Mouse (Mus musculus): ENCODE results near the gene Raver1. TPM values are rescaled to one million over a fixed set of nuclear protein-coding genes. Genes with fewer than 3 reads are reported as not detected.

The Raver1 gene
- polyA plus RNA-seq, 1 experiment: 39.2 TPM

- DNase-seq (ENCODE audit: low read depth): no peak
Measured at GRCm38 (mm10) chr9:21041308-21041707, 50.5 kb downstream of the Raver1 start.

DNA sequence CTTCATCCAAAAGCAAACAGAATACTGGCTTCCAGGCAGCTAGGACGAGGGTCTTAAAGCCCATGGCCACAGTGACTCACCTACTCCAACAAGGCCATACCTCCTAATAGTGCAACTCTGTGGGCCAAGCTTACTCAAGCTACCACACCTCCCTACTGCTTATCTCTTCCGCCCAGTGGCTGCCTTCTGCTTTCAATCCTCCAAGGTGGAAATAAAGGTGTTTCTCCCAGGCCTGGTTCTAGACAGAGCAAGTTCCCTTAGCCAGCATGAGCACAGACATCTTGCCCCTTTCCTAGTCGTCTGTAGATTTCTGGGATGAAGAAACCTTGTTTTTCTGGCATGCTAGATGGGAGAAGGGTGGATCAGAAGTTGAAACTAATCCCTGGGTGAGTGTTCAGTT is 52.0 kb downstream of the Raver1 start:
- no peak for DNase-seq (ENCODE audit: low read depth)

GRCm38 (mm10) chr9:21037481-21037891 is 54.3 kb downstream of the Raver1 start:
- no peak for DNase-seq (ENCODE audit: low read depth)

DNA sequence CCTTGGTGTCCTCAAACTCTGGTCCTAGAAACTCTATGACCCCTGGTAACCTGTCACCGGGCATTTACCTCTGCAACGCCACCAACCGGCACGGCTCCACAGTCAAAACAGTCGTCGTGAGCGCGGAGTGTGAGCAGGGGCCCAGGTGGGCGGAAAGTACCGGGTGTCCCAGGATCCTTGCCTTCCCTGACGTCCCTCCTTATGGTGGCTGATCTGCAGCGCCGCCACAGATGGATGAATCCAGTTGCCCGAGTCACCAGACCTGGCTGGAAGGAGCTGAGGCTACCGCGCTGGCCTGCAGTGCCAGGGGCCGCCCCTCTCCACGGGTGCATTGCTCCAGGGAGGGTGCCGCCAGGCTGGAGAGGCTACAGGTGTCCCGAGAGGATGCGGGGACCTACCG is 55.1 kb downstream of the Raver1 start:
- DNase-seq (ENCODE audit: low read depth): no peak

- no peak for DNase-seq (ENCODE audit: low read depth)
Measured at GRCm38 (mm10) chr9:21036161-21036560, 55.6 kb downstream of the Raver1 start.

GRCm38 (mm10) chr9:21035586-21035985 is 56.2 kb downstream of the Raver1 start:
- DNase-seq (ENCODE audit: low read depth): no peak

- DNase-seq (ENCODE audit: low read depth): no peak
Measured at GRCm38 (mm10) chr9:21034481-21035085, 57.2 kb downstream of the Raver1 start.

DNA sequence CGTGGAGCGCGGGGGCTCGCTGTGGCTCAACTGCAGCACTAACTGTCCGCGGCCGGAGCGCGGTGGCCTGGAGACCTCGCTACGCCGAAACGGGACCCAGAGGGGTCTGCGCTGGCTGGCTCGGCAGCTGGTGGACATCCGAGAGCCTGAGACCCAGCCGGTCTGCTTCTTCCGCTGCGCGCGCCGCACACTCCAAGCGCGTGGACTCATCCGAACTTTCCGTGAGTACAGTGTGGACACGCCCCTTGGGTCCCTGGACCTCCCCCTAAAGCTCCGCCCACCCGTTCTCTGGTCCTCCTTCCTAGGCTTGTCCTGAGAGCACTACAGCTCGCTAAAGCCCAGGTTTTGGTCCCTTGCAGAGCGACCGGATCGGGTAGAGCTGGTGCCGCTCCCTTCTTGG is 58.7 kb downstream of the Raver1 start:
- no peak for DNase-seq (ENCODE audit: low read depth)

DNA sequence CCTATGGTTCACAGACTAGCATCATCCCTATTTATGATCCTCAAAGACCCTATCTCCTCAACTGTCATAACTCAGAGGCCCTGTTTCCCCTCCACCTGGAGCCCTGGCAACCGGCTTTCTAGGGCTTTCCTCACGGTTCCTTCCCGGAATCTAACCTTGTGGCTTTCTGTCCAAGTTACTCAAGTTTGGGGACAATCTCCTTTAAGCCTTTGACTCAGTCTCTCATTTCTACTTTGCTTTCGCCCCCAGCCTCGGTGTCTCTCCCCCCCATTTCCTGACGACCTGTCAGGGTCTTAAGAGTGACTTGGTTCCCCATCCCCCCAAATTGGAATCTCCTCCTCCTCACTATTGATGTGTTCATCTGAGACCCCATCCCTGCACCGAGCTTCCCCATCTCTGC is 59.3 kb downstream of the Raver1 start:
- no peak for DNase-seq (ENCODE audit: low read depth)

DNA sequence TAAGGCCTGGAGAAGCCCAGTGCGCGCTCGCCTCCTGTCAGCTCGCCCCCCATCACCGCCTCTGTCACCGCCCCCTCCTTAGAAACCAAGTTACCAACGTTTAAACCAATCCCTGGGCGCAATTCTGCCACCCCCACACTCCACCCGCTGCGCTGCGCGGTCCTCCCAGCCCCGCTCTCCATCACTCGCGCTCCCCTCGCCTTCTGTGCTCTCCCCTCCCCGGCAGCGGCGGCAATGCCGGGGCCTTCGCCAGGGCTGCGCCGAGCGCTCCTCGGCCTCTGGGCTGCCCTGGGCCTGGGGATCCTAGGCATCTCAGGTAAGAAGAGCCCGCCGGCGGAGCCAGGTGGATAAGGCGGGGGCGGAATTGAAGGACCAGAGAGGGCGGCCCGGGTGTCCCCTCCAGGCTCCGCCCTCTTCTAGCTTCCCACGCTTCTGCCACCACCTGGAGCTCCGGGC is 59.9 kb downstream of the Raver1 start, which contains the start of gene Icam5:
Gene Icam5, plus strand, starts transcription at position 178 of the 456 bp plus-strand sequence.
- DNase-seq (ENCODE audit: low read depth): no peak

DNA sequence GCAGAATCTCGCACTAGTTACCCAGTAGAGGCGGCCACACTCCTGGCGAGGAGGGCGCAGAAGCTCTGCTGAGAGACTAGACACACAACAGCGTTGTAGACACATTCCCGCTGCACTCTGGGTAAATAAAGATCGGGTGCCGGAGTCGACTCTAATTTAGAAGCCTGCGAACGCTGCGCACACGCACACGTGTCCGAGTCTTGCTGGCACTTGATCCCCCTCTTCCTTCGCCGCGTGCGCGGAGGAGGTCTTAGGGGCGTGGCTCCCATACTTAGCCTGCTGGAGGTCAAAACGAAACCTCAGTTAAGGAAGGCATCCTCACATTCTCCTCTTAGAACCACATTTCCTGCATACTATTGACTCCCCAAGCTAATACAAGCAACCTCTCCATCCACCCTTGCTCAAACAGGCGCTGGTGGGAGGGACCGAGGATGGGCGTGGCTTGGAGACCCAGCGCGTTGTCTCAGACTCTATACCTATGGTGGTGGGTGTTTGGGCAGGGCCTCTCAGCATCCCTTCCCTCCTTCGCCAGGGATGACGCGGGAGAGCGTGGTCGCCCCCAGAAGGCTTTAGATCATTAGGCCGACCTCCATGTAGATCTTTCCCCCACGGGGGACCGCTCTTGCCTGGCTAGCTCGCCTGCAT is 60.4 kb downstream of the Raver1 start:
- no peak for DNase-seq (ENCODE audit: low read depth)

- DNase-seq (ENCODE audit: low read depth): peak; percentile 66
Measured at GRCm38 (mm10) chr9:21030781-21031250, 61.0 kb downstream of the Raver1 start.

DNA sequence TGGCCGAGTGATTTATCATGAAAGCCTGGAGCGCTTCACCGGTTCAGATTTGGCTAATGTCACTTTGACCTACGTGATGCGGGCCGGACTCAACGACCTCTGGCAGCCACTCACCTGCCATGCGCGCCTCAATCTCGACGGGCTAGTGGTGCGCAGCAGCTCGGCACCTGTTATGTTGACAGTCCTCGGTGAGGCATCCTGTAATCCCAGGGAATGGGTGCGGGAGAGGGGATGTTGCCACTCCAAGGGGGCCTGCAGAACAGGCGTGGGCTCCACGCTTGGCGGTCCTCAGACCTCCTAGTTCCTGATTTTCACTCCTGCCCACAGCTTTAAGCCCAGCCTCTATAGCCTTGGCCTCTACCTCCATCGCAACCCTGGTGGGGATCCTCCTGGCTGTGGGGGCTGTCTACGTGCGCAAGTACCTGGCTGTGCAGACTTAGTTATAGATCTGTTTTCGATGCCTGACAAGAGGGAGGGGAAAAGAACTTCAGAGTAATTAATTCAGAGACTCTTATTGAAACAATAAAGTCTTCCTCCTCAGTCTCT is 61.7 kb downstream of the Raver1 start:
- no peak for DNase-seq (ENCODE audit: low read depth)

GRCm38 (mm10) chr9:21029291-21030054 is 62.3 kb downstream of the Raver1 start, which contains the start of gene Icam4:
Gene Icam4, plus strand, starts transcription at chr9:21029373.
- no peak for DNase-seq (ENCODE audit: low read depth)

DNA sequence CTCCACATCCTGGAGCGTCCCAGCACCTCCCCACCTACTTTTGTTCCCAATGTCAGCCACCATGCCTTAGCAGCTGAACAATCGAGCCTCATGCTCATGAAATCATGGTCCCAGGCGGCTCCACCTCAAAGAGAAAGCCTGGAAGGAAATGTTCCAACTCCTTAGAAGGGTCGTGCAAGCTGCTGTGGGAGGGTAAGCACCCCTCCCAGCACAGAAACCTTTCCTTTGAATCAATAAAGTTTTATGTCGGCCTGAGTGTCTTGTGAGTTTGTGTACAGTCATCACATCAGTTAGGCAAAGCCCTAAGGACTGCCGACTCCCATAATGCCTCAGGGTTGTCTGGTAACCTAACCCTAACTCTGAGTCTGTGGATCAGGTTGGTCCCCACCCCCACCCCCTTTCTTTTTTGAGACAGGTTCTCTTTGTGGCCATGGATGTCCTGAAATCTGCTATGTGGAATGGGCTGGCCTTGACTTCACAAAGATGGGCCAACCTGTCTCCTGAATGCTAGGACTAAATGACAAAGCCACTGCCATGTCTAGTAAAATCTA is 63.2 kb downstream of the Raver1 start:
- no peak for DNase-seq (ENCODE audit: low read depth)

- no peak for DNase-seq (ENCODE audit: low read depth)
Measured at GRCm38 (mm10) chr9:21027774-21028290, 64.0 kb downstream of the Raver1 start.

GRCm38 (mm10) chr9:21026849-21027248 is 65.0 kb downstream of the Raver1 start:
- DNase-seq (ENCODE audit: low read depth): no peak

DNA sequence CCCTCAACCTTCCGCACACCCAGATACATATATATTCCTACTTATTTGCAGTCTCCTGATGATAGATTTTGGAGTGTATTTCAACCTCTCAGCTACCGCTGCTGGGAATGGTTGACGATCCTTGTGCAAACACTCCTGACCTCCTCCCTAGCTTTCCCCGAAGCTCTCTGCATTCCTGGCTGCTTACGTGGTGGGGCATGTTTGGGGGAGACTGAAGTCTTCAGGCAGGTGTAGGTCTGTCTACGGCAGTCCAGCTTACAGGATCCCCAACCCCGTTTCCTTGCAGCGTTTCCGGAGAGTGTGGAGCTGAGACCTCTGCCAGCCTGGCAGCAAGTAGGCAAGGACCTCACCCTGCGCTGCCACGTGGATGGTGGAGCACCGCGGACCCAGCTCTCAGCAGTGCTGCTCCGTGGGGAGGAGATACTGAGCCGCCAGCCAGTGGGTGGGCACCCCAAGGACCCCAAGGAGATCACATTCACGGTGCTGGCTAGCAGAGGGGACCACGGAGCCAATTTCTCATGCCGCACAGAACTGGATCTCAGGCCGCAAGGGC is 66.5 kb downstream of the Raver1 start:
- no peak for DNase-seq (ENCODE audit: low read depth)
